Mouse (Mus musculus) G1E (cell line): ENCODE results near the gene Wdr81. TPM values are rescaled to one million over a fixed set of nuclear protein-coding genes. Genes with fewer than 3 reads are reported as not detected.

Source experiments
- ATAC-seq: 2 replicates; pipeline ENCODE4 v1.8.0; 2016; ENCODE audit warnings: mild to moderate bottlenecking; ENCODE audit not compliant: insufficient number of reproducible peaks, poor library complexity, low FRiP score, severe bottlenecking; ENCODE audit errors: extremely low read depth
- DNase-seq: peaks from one replicate; pipeline ENCODE4 v3.0.0; 2012; ENCODE audit warnings: low spot score
- H3K27me3 ChIP-seq: 2 replicates; pipeline ENCODE4 v1.6.1; 2012; ENCODE audit warnings: mild to moderate bottlenecking, low read length, inconsistent platforms; ENCODE audit not compliant: insufficient read depth
- H3K36me3 ChIP-seq: replicated peaks from 2 replicates; pipeline ENCODE3; 2012; ENCODE audit warnings: mild to moderate bottlenecking, inconsistent platforms
- H3K4me1 ChIP-seq: 2 replicates; pipeline ENCODE4 v1.6.1; 2012; ENCODE audit warnings: low read depth, low read length, inconsistent platforms, mixed read lengths; ENCODE audit not compliant: insufficient read depth
- H3K4me3 ChIP-seq: 2 replicates; pipeline ENCODE4 v1.5.1; 2012; ENCODE audit warnings: low read depth, mild to moderate bottlenecking, inconsistent platforms, low read length, moderate library complexity, mixed read lengths
- H3K9me3 ChIP-seq: replicated peaks from 2 replicates; pipeline ENCODE4 v1.6.1; 2012; ENCODE audit warnings: inconsistent platforms
- CTCF ChIP-seq: IDR thresholded peaks from 2 replicates; pipeline ENCODE4 v1.5.1; 2012; ENCODE audit warnings: low read depth, low read length, inconsistent platforms, mixed read lengths
- GATA1 ChIP-seq: IDR thresholded peaks from 2 replicates; pipeline ENCODE4 v1.6.1; 2012; ENCODE audit warnings: borderline replicate concordance, low read length, inconsistent platforms, mixed read lengths
- GATA2 ChIP-seq: IDR thresholded peaks from 2 replicates; pipeline ENCODE4 v1.6.1; 2012; ENCODE audit warnings: low read depth, low read length, inconsistent platforms, borderline replicate concordance
- POLR2AphosphoS5 ChIP-seq: IDR thresholded peaks from 2 replicates; pipeline ENCODE4 v1.6.1; 2012; ENCODE audit warnings: low read depth, low read length, inconsistent platforms; ENCODE audit not compliant: insufficient replicate concordance
- TAL1 ChIP-seq: conservative IDR thresholded peaks from 2 replicates; pipeline ENCODE4 v1.6.1; 2012; ENCODE audit warnings: low read depth, low read length, inconsistent platforms, mixed read lengths
- polyA plus RNA-seq: library from polyadenylated mRNA; stranded (reverse); fragments of >175 nt; gene quantifications from 2 replicates; pipeline ENCODE4 v1.2.3, GENCODE M21; 2012
- total RNA-seq, 2 experiments: library from RNA; stranded (forward) in 1 of 2; stranded (reverse) in 1 of 2; fragments of 200-1000 nt in 1 of 2; fragments of >200 nt in 1 of 2; fragmentation: Nextera tagmentation in 1 of 2; gene quantifications; 2 replicates each; pipeline ENCODE4 v1.2.3; 2014 to 2017

The Wdr81 gene
- total and polyA plus RNA-seq, 3 experiments: 12.3 to 20.5 (median 15.0) TPM

DNA sequence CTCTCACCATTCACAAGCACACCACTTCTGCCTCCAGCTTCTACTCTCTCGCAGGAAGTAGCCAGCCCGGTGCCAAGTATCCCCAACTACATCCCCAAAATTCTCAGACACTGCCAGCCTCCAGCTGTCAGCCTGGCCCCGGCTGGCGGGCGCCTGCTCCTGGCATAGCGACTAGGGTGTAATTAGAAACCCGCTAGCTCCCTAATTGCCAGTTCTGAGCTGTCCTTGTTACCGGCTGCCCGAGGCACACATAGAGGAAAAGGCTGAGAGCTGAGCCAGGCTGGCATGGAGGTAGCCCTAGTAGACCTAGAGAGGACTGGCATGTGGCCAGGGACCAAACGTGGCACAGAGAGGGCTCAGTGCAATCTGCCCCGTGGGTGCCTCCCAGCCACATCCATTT is 23.2 kb downstream of the Wdr81 start:
- no peak for ATAC-seq
- no peak for DNase-seq
- H3K4me1 ChIP-seq: peaks cover 4% of the 10 kb centered on the region
- H3K9me3 ChIP-seq: peaks cover 9% of the 10 kb centered on the region
- peaks cover 34% of the 10 kb centered on the region for H3K27me3 ChIP-seq
- TF ChIP-seq POLR2AphosphoS5 (no peak), GATA2 (no peak), GATA1 (no peak), TAL1 (no peak), CTCF (no peak)
- H3K4me3 ChIP-seq: no peak overlapping the region
- no peaks in the 10 kb centered on the region for H3K36me3 ChIP-seq

DNA sequence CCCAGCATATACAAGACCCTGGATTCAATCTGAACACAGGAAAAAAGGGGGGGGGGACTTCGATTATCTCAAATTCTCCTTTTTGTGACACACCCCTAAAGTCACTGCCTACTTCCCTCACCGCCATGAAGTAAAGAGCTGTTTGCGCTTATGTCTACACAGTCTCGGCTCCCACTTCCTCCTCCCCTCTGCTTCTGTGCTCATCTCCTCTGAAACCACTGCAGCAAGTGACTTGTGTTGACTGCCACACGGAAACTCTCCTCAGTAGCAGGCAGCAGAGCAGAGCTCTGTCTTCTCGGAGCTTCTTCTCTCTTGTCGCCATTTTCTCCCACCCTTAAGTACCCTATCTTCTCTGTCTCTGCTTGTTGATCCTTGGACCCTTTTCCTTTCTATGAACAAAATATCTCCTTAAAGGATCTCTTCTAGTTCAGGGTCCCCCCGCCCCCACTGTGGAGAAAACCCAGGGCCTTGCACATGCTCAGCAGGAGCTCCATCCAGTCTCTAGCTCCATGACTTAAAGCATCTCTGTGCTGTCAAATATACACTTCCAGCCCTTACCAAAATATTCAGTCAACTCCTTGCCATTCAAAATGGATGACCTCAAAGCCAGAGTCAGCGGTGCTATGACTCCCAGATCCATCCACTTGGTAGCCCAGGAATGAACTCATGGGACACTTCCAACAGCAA is 25.4 kb downstream of the Wdr81 start:
- no peak for DNase-seq

DNA sequence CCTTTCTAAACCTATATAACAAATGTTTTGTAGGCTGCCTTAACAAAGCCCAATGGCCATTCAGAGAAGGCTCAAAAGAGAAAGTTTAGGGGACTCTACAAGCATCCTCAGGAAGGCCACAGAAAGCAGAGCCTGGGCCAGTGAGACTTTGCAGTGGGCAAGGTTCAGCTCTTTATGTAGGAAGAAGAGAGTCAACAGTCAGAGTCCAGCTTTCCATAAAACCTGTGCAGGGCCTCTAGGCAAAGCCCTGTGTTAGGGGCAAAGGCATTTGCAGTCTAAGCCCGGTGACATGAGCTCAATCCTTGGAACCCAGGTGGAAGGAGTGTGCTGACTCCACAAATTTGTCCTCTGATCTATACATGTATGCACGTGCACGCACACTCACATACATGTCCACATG is 30.1 kb downstream of the Wdr81 start:
- Histone ChIP-seq H3K4me3 (no peak overlapping the region), H3K36me3 (no peaks in the 10 kb centered on the region), H3K4me1 (peaks cover 4% of the 10 kb centered on the region), H3K9me3 (no peaks in the 10 kb centered on the region), H3K27me3 (peaks cover 48% of the 10 kb centered on the region)
- ATAC-seq: no peak
- TF ChIP-seq GATA1 (no peak), CTCF (no peak), GATA2 (no peak), POLR2AphosphoS5 (no peak), TAL1 (no peak)
- no peak for DNase-seq

More for the DNA sequence above, 25.4 kb downstream of the Wdr81 start:
- Histone ChIP-seq H3K36me3 (no peaks in the 10 kb centered on the region), H3K4me1 (peaks cover 4% of the 10 kb centered on the region), H3K4me3 (no peak overlapping the region), H3K27me3 (peaks cover 40% of the 10 kb centered on the region), H3K9me3 (peaks cover 1% of the 10 kb centered on the region)
- TF ChIP-seq POLR2AphosphoS5 (no peak), CTCF (no peak), GATA2 (no peak), GATA1 (no peak), TAL1 (no peak)
- ATAC-seq: no peak

DNA sequence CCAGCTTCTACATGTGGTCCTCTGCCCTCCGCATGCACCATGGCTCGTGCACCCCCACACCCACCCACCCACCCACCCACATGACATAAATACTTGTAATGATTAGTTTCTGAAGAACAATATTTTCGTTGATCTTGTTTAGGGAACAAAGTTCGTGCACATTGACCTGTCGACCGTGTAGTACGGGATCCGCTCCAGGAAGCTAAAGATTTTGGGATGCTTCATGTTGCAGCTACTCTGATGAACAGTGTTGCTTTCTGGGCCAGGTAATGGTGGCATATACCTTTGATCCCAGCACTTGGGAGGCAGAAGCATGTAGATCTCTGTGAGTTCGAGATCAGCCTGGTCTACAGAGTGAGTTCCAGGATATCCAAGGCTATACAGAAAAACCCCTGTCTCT is 30.5 kb downstream of the Wdr81 start:
- DNase-seq: no peak
- no peak for ATAC-seq
- Histone ChIP-seq H3K9me3 (no peaks in the 10 kb centered on the region), H3K36me3 (no peaks in the 10 kb centered on the region), H3K4me3 (no peak overlapping the region), H3K27me3 (peaks cover 46% of the 10 kb centered on the region), H3K4me1 (peaks cover 4% of the 10 kb centered on the region)
- TF ChIP-seq TAL1: no peak
- no peak for TF ChIP-seq GATA1
- no peak for TF ChIP-seq GATA2
- no peak for TF ChIP-seq POLR2AphosphoS5
- TF ChIP-seq CTCF: no peak

DNA sequence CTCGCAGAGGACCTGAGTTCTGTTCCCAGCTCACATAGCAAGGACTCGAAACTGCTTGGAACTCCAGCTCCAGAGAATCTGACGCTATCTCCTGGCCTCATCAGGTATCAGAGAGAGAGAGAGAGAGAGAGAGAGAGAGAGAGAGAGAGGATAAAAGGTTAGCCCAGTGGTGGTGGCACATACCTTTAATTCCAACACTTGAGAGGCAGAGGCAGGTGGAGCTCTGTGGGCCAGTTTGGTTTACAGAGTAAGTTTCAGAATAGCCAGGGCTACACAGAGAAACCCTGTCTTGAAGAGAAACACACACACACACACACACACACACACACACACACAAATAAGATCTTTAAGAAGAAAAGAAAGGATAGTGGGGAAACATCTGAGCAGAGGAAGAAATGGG is 31.4 kb downstream of the Wdr81 start:
- ATAC-seq (no peak), DNase-seq (no peak)
- Histone ChIP-seq H3K27me3 (peaks cover 44% of the 10 kb centered on the region), H3K9me3 (no peaks in the 10 kb centered on the region), H3K36me3 (no peaks in the 10 kb centered on the region), H3K4me1 (no peaks in the 10 kb centered on the region), H3K4me3 (no peak overlapping the region)
- TF ChIP-seq CTCF (no peak), TAL1 (no peak), GATA2 (no peak), POLR2AphosphoS5 (no peak), GATA1 (no peak)

DNA sequence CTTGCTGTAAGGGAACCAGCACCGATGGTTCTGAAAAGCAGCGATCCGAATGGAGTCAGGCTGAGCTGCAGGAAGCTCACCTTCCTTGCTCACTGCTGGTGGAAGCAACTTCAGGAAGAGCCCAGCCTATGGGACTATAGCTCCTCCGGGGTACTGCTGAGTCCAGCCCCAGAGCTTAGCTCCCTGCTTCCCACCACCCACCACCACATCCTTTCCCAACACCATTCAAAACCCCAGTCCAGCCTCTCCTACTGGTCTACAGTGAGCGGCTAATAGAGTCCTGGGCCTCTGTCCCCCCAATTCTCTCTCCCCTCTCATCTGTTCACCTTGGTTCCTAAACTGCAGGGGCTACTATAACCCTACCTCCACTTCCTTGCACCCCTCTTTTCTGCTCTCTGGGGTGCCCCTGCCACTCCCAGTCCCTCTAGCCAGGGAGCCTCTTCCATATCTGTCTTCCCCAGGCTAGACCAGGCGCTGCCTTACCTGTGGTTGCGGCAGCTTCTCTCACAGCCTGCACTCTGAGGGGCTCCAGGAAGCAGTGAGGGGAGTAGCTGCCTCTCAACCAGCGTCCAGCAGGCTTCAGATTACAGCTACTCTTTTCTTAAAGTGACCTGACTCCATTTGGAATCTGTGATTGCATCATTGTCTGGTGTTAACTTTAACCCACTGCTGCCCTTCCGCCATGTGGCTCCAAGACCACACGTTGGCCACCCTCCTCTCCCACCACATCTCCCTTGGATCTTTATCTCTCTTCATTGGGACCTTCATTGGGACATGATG is 32.3 kb downstream of the Wdr81 start, which contains the start of gene Serpinf1:
TSS of gene Serpinf1 (minus strand) at position 689 of the 780 bp plus-strand sequence.
- Histone ChIP-seq H3K27me3 (peaks cover 44% of the 10 kb centered on the region), H3K9me3 (no peaks in the 10 kb centered on the region), H3K4me1 (no peaks in the 10 kb centered on the region), H3K4me3 (no peak within 1 kb of the TSS), H3K36me3 (no peaks in the 10 kb centered on the region)
- DNase-seq (no peak), ATAC-seq (no peak)
- no peak for TF ChIP-seq CTCF
